8 mouse cellular contexts compared by ENCODE assay signal in the genomic region with DNA sequence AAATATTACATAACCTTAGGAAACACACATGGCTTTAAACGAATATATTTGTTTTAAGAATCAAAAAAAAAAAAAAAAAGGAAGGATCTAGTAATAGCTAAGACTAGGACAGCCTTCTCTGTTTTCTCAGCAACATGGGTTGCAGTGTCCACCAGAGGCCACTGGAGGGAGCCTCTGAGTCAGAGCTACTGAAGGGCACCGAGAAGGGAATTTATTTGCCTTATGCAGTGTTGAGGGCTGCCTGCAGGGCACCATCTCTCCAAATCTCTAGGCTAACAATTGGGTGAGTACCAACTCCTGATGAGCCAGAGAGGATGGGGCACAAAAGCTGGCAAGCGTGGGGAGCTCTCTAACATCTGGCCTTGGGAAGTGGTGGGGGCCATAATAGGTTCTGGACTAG. TPM values are rescaled to one million over a fixed set of nuclear protein-coding genes. Genes with fewer than 3 reads are reported as not detected.
DNase-seq lines count a peak whose midpoint lies in the region; ATAC-seq and TF ChIP-seq lines count a peak whose summit lies in the region.

No protein-coding gene starts in this region.

- H3K4me1 ChIP-seq in hindbrain, postnatal 0 days (ENCODE audit: insufficient read depth, low read length): no peaks in the 10 kb centered on the region; the same call in 1 of the 2 replicates

- peak; percentile 89 for TF ChIP-seq CTCF in hindbrain, postnatal 0 days (IDR thresholded peaks at IDR 0.05; ENCODE audit: low read depth)

- 15% methylated on average over 3 of the region's 3 CpGs for WGBS in hindbrain, postnatal 0 days

- DNase-seq in cerebellum, postnatal 25 days: peak; percentile 70 to 83
- peak; percentile 74 for DNase-seq in gastrocnemius, adult 18-20 months (ENCODE audit: low spot score)
- peak; percentile 76 for DNase-seq in hindbrain, postnatal 0 days (ENCODE audit: low spot score)
- DNase-seq in left cerebral cortex, adult 18-20 months (ENCODE audit: low spot score in 2 of 2): peak; percentile 72 to 80
- DNase-seq in mesoderm, embryonic 11.5 days (ENCODE audit: low read depth, low spot score): peak; percentile 76
- DNase-seq in right cerebral cortex, postnatal 14 days: peak; percentile 74
- DNase-seq in urinary bladder, postnatal 36 days (ENCODE audit: low spot score in 2 of 2): peak; percentile 71 to 76

- H3K27ac ChIP-seq in hindbrain, postnatal 0 days: no peak overlapping the region

- no peaks in the 10 kb centered on the region for H3K27me3 ChIP-seq in hindbrain, postnatal 0 days (ENCODE audit: insufficient read depth, low read length)

- ATAC-seq in activated CD4-positive, CD25-positive, alpha-beta regulatory T cell, adult 4 months: peak; percentile 83
- ATAC-seq in hindbrain, postnatal 0 days: peak; percentile 82

- H3K36me3 ChIP-seq in hindbrain, postnatal 0 days (ENCODE audit: insufficient read depth, low read length): no peaks in the 10 kb centered on the region

- no peak overlapping the region for H3K4me3 ChIP-seq in hindbrain, postnatal 0 days (ENCODE audit: low read length)

- no peak overlapping the region for H3K4me2 ChIP-seq in hindbrain, postnatal 0 days (ENCODE audit: low read depth, low read length)

- no peaks in the 10 kb centered on the region for H3K9me3 ChIP-seq in hindbrain, postnatal 0 days (ENCODE audit: low read length)

- no peak overlapping the region for H3K9ac ChIP-seq in hindbrain, postnatal 0 days (replicated peaks; ENCODE audit: low read length)

RNA-seq across cellular contexts. Expression of gene Pole4, which starts 9.1 kb away (rescaled TPM):
- polyA plus RNA-seq in activated CD4-positive, CD25-positive, alpha-beta regulatory T cell, adult 4 months (2017; shearing (Covaris generic)): 10 to 100 TPM; 67.9 to 73.6 TPM
- 10 to 100 TPM; 14.4 to 20.1 TPM for total RNA-seq in gastrocnemius, adult 18-20 months (2021)
- 55.7 and 68.4 TPM in 2 replicates for total RNA-seq in hindbrain, postnatal 0 days (2014; rRNA removed)
- 136 and 142 TPM in 2 replicates for polyA plus RNA-seq in hindbrain, postnatal 0 days (2015; fragmentation: Nextera tagmentation; extraction: Ambion mirVana)
- 10 to 100 TPM; 34.5 to 36.1 TPM for total RNA-seq in left cerebral cortex, adult 18-20 months (2021)
